Mouse (Mus musculus): ENCODE measurements around the gene Atp6v0a1.
"Not testable (repeated sequence)": the region's sequence is repeated elsewhere in the genome, so short reads cannot be mapped to it uniquely, and the experiment has no call there.

The Atp6v0a1 gene

GRCm38 (mm10) chr11:100982087-100982486 is 27.2 kb upstream of the Atp6v0a1 start:
- no peak for DNase-seq

- DNase-seq, result peak; percentile 65
These were observed 26.0 kb upstream of the Atp6v0a1 start for GRCm38 (mm10) chr11:100983125-100983777.

GRCm38 (mm10) chr11:100983778-100984131 is 25.5 kb upstream of the Atp6v0a1 start:
- no peak for DNase-seq

GRCm38 (mm10) chr11:100985607-100986006 is 23.6 kb upstream of the Atp6v0a1 start:
- DNase-seq, result no peak

GRCm38 (mm10) chr11:100988674-100989073 is 20.6 kb upstream of the Atp6v0a1 start:
- no peak for DNase-seq

- DNase-seq, result no peak
These were observed 19.6 kb upstream of the Atp6v0a1 start for GRCm38 (mm10) chr11:100989666-100990065.

- no peak for DNase-seq
These were observed 18.2 kb upstream of the Atp6v0a1 start for GRCm38 (mm10) chr11:100991027-100991534.

- no peak for DNase-seq
These were observed 15.8 kb upstream of the Atp6v0a1 start for GRCm38 (mm10) chr11:100993437-100993836.

GRCm38 (mm10) chr11:100994233-100994632 is 15.0 kb upstream of the Atp6v0a1 start:
- DNase-seq, result no peak

- DNase-seq, result no peak
These were observed 14.6 kb upstream of the Atp6v0a1 start for GRCm38 (mm10) chr11:100994655-100995054.

GRCm38 (mm10) chr11:100996501-100996900 is 12.8 kb upstream of the Atp6v0a1 start:
- DNase-seq, result no peak

- DNase-seq, result no peak
These were observed 10.4 kb upstream of the Atp6v0a1 start for GRCm38 (mm10) chr11:100998836-100999235.

- DNase-seq, result no peak
These were observed 10.0 kb upstream of the Atp6v0a1 start for GRCm38 (mm10) chr11:100999254-100999653.

GRCm38 (mm10) chr11:101001875-101002552 is 7.2 kb upstream of the Atp6v0a1 start:
- DNase-seq, result not testable (repeated sequence)

GRCm38 (mm10) chr11:101003025-101003685 is 6.1 kb upstream of the Atp6v0a1 start:
- DNase-seq, result no peak

- DNase-seq, result no peak
These were observed 826 bp upstream of the Atp6v0a1 start for GRCm38 (mm10) chr11:101008206-101009045.

GRCm38 (mm10) chr11:101009888-101010784 is 884 bp downstream of the Atp6v0a1 start:
- DNase-seq, result no peak

- DNase-seq, result no peak
These were observed 2.4 kb downstream of the Atp6v0a1 start for GRCm38 (mm10) chr11:101011641-101012040.

- peak; percentile 66 for DNase-seq
These were observed 14.1 kb downstream of the Atp6v0a1 start for GRCm38 (mm10) chr11:101023371-101023770.

GRCm38 (mm10) chr11:101024001-101024400 is 14.7 kb downstream of the Atp6v0a1 start:
- DNase-seq, result no peak

GRCm38 (mm10) chr11:101027121-101027520 is 17.9 kb downstream of the Atp6v0a1 start:
- no peak for DNase-seq

- no peak for DNase-seq
These were observed 20.1 kb downstream of the Atp6v0a1 start for GRCm38 (mm10) chr11:101029320-101029719.
